Comparison of ENCODE assay signal across 8 mouse cellular contexts in genomic region chr1:93825771-93826539, GRCm38 (mm10). TPM values are rescaled to one million over a fixed set of nuclear protein-coding genes. Genes with fewer than 3 reads are reported as not detected.
DNase-seq lines count a peak whose midpoint lies in the region; ATAC-seq and TF ChIP-seq lines count a peak whose summit lies in the region.

No protein-coding gene starts in this region.

- dilution Hi-C loops in CH12.LX (cut with MboI; ENCODE audit: extremely low pct_ligation_motif_present, extremely low pct_unique_long_range_greater_than_20kb, low sequenced_read_pairs), result no loop called here

- peaks cover 16% of the 10 kb centered on the region for H3K4me1 ChIP-seq in heart, embryonic 10.5 days
- H3K4me1 ChIP-seq in CH12.LX (ENCODE audit: control insufficient read depth in 1 of 2, insufficient read depth in 2 of 2), result peaks cover 6 to 19% of the 10 kb centered on the region in 2 experiments
- peaks cover 11% of the 10 kb centered on the region for H3K4me1 ChIP-seq in embryonic facial prominence, embryonic 12.5 days
- peaks cover 7% of the 10 kb centered on the region for H3K4me1 ChIP-seq in midbrain, embryonic 11.5 days (ENCODE audit: control insufficient read depth, insufficient read depth, low read length)

- TF ChIP-seq EP300 in CH12.LX (IDR thresholded peaks at IDR 0.05; ENCODE audit: low read length), result no peak

- H3K79me2 ChIP-seq in CH12.LX (replicated peaks; ENCODE audit: control insufficient read depth, extremely low read depth, insufficient read depth, poor library complexity, severe bottlenecking), result no peaks in the 10 kb centered on the region

- no peak for TF ChIP-seq RAD21 in CH12.LX (IDR thresholded peaks at IDR 0.05; ENCODE audit: low read depth, low read length)

- ATAC-seq in embryonic facial prominence, embryonic 12.5 days (ENCODE audit: insufficient number of reproducible peaks, insufficient read depth, low FRiP score, low TSS enrichment), result no peak
- ATAC-seq in inflammation-experienced regulatory T-cells, adult 6 months, result peak; percentile 4
- peak; percentile 43 for ATAC-seq in midbrain, embryonic 11.5 days (ENCODE audit: low FRiP score)

- DNase-seq in heart, embryonic 10.5 days (ENCODE audit: low spot score), result no peak
- DNase-seq in heart, adult 18-20 months, result no peak
- DNase-seq in CH12.LX (ENCODE audit: extremely low read depth), result no peak
- peak; percentile 90 for DNase-seq in midbrain, embryonic 11.5 days (ENCODE audit: low spot score, missing footprints)
- DNase-seq in thymus, postnatal 4 days, result peak; percentile 42
- no peak for DNase-seq in layer of hippocampus, adult 8-10 months (ENCODE audit: low spot score in 2 of 2)

- peak in 1 of 2 experiments; percentile 5; a peak in 1 of 4 replicates for TF ChIP-seq CTCF in CH12.LX (conservative IDR thresholded peaks at IDR 0.05 in 1 of 2, IDR thresholded peaks at IDR 0.05 in 1 of 2; ENCODE audit: low read depth in 2 of 2, low read length in 2 of 2)

- no peak for TF ChIP-seq POLR2A in CH12.LX (IDR thresholded peaks at IDR 0.05; ENCODE audit: low read depth, low read length)

- peak overlapping the region; percentile 67 for H3K9ac ChIP-seq in CH12.LX (ENCODE audit: insufficient read depth, low read depth)
- H3K9ac ChIP-seq in embryonic facial prominence, embryonic 12.5 days, result peak overlapping the region; percentile 60
- peak overlapping the region; percentile 69 for H3K9ac ChIP-seq in midbrain, embryonic 11.5 days (ENCODE audit: low read length)

- peak overlapping the region; percentile 81 for H3K4me2 ChIP-seq in CH12.LX (ENCODE audit: insufficient read depth, low read depth, poor library complexity, severe bottlenecking)
- H3K4me2 ChIP-seq in embryonic facial prominence, embryonic 12.5 days (replicated peaks), result peak overlapping the region; percentile 76
- H3K4me2 ChIP-seq in midbrain, embryonic 11.5 days, result peak overlapping the region; percentile 69

- H3K36me3 ChIP-seq in heart, embryonic 10.5 days, result peaks cover 12% of the 10 kb centered on the region
- H3K36me3 ChIP-seq in CH12.LX (replicated peaks in 1 of 2; ENCODE audit: control insufficient read depth in 1 of 2, insufficient read depth in 1 of 2, low read length in 1 of 2), result peaks cover 2 to 36% of the 10 kb centered on the region in 2 experiments
- H3K36me3 ChIP-seq in embryonic facial prominence, embryonic 12.5 days, result peaks cover 8% of the 10 kb centered on the region; the same call in 1 of the 2 replicates
- H3K36me3 ChIP-seq in midbrain, embryonic 11.5 days (ENCODE audit: control insufficient read depth, insufficient read depth, low read length), result no peaks in the 10 kb centered on the region

- H3K27ac ChIP-seq in heart, embryonic 10.5 days, result peak overlapping the region; percentile 93
- H3K27ac ChIP-seq in CH12.LX (ENCODE audit: insufficient read depth, low read depth), result no peak overlapping the region
- peak overlapping the region; percentile 89 for H3K27ac ChIP-seq in embryonic facial prominence, embryonic 12.5 days
- H3K27ac ChIP-seq in midbrain, embryonic 11.5 days (ENCODE audit: low read depth, low read length), result no peak overlapping the region

- no peaks in the 10 kb centered on the region for H3K27me3 ChIP-seq in heart, embryonic 10.5 days (ENCODE audit: insufficient read depth, poor library complexity, severe bottlenecking)
- no peaks in the 10 kb centered on the region for H3K27me3 ChIP-seq in CH12.LX (replicated peaks)
- no peaks in the 10 kb centered on the region for H3K27me3 ChIP-seq in embryonic facial prominence, embryonic 12.5 days
- no peaks in the 10 kb centered on the region for H3K27me3 ChIP-seq in midbrain, embryonic 11.5 days (ENCODE audit: control insufficient read depth, insufficient read depth, low read length)

- no peaks in the 10 kb centered on the region for H3K9me3 ChIP-seq in heart, embryonic 10.5 days
- no peaks in the 10 kb centered on the region for H3K9me3 ChIP-seq in CH12.LX (replicated peaks; ENCODE audit: low read length)
- no peaks in the 10 kb centered on the region for H3K9me3 ChIP-seq in embryonic facial prominence, embryonic 12.5 days
- H3K9me3 ChIP-seq in midbrain, embryonic 11.5 days (ENCODE audit: control insufficient read depth, low read length), result no peaks in the 10 kb centered on the region

- in situ Hi-C loops in CH12.LX (cut with MboI; ENCODE audit: low pct_ligation_motif_present, low pct_unique_long_range_greater_than_20kb, low sequenced_read_pairs), result no loop called here

- H3K4me3 ChIP-seq in heart, embryonic 10.5 days, result peak overlapping the region; percentile 69
- peak overlapping the region; percentile 41 to 78 (median 56) for H3K4me3 ChIP-seq in CH12.LX (replicated peaks in 1 of 3; ENCODE audit: low read depth in 2 of 3, low read length in 2 of 3, poor library complexity in 1 of 3)
- peak overlapping the region; percentile 56 for H3K4me3 ChIP-seq in embryonic facial prominence, embryonic 12.5 days
- H3K4me3 ChIP-seq in midbrain, embryonic 11.5 days (ENCODE audit: low read depth, low read length), result peak overlapping the region; percentile 55

- 45% methylated on average over 27 of the region's 27 CpGs for WGBS in heart, embryonic 10.5 days
- 43% methylated on average over 27 of the region's 27 CpGs for WGBS in embryonic facial prominence, embryonic 12.5 days
- WGBS in midbrain, embryonic 11.5 days, result 47% methylated on average over 27 of the region's 27 CpGs

TF ChIP-seq in CH12.LX, 34 proteins besides CTCF, POLR2A, EP300 and RAD21:
- 0 out of 2 replicates have a peak, but pooled peaks have one; percentile 41 for TF ChIP-seq CHD2 (IDR thresholded peaks at IDR 0.05; ENCODE audit: low read length)
- no peak for TF ChIP-seq CHD1 (IDR thresholded peaks at IDR 0.05; ENCODE audit: low read depth, low read length)
TF ChIP-seq in CH12.LX: peak in this region for 1.

RNA-seq across cellular contexts. Expression of gene D2hgdh, which starts 1.2 kb away (rescaled TPM):
- polyA plus RNA-seq in heart, embryonic 10.5 days (2016; fragmentation: Nextera tagmentation; extraction: Ambion mirVana), result 14.8 and 18.3 TPM in 2 replicates
- total RNA-seq in heart, adult 18-20 months (2021), result 10 to 100 TPM; 42.3 to 50.3 TPM
- 12.1 and 14.3 TPM in 2 replicates for total RNA-seq in CH12.LX (2012; rRNA removed)
- 10.3 and 13.1 TPM in 2 replicates for total RNA-seq in CH12.LX (2014; rRNA removed)
- polyA plus RNA-seq in CH12.LX (2012; ENCODE audit: insufficient read length, low read depth), result 10.2 and 11.1 TPM in 2 replicates
- polyA plus RNA-seq in embryonic facial prominence, embryonic 12.5 days (2016; fragmentation: Nextera tagmentation; extraction: Ambion mirVana), result 17.2 and 17.3 TPM in 2 replicates
- polyA plus RNA-seq in inflammation-experienced regulatory T-cells, adult 6 months (2017; shearing (Covaris generic)), result 10 to 100 TPM; 17.0 to 22.7 (median 19.8) TPM
- 10.2 and 12.1 TPM in 2 replicates for polyA plus RNA-seq in midbrain, embryonic 11.5 days (2014; fragmentation: Nextera tagmentation; extraction: Ambion mirVana)
- 10 to 100 TPM; 18.1 to 21.8 (median 19.3) TPM for total RNA-seq in layer of hippocampus, adult 8-10 months (2022)

RNA-seq across cellular contexts. Expression of gene Ing5, which starts 22.2 kb away (rescaled TPM):
- 20.3 and 21.1 TPM in 2 replicates for polyA plus RNA-seq in heart, embryonic 10.5 days (2016; fragmentation: Nextera tagmentation; extraction: Ambion mirVana)
- total RNA-seq in heart, adult 18-20 months (2021), result 10 to 100 TPM; 10.9 to 13.4 TPM
- total RNA-seq in CH12.LX (2012; rRNA removed), result 13.7 and 16.9 TPM in 2 replicates
- 16.2 and 16.3 TPM in 2 replicates for total RNA-seq in CH12.LX (2014; rRNA removed)
- polyA plus RNA-seq in CH12.LX (2012; ENCODE audit: insufficient read length, low read depth), result 18.7 and 24.6 TPM in 2 replicates
- 18.2 and 20.9 TPM in 2 replicates for polyA plus RNA-seq in embryonic facial prominence, embryonic 12.5 days (2016; fragmentation: Nextera tagmentation; extraction: Ambion mirVana)
- 10 to 100 TPM; 20.3 to 26.9 (median 22.1) TPM for polyA plus RNA-seq in inflammation-experienced regulatory T-cells, adult 6 months (2017; shearing (Covaris generic))
- polyA plus RNA-seq in midbrain, embryonic 11.5 days (2014; fragmentation: Nextera tagmentation; extraction: Ambion mirVana), result 16.4 and 17.8 TPM in 2 replicates
- total RNA-seq in layer of hippocampus, adult 8-10 months (2022), result 10 to 100 TPM; 15.0 to 16.0 (median 15.4) TPM

RNA-seq across cellular contexts. Expression of gene Dtymk, which starts 24.2 kb away (rescaled TPM):
- 214 and 261 TPM in 2 replicates for polyA plus RNA-seq in heart, embryonic 10.5 days (2016; fragmentation: Nextera tagmentation; extraction: Ambion mirVana)
- 10 to 100 TPM; 20.3 to 22.7 TPM for total RNA-seq in heart, adult 18-20 months (2021)
- 168 and 204 TPM in 2 replicates for total RNA-seq in CH12.LX (2012; rRNA removed)
- 278 and 286 TPM in 2 replicates for total RNA-seq in CH12.LX (2014; rRNA removed)
- polyA plus RNA-seq in CH12.LX (2012; ENCODE audit: insufficient read length, low read depth), result 196 TPM in 2 replicates
- 272 and 277 TPM in 2 replicates for polyA plus RNA-seq in embryonic facial prominence, embryonic 12.5 days (2016; fragmentation: Nextera tagmentation; extraction: Ambion mirVana)
- 100 to 1,000 TPM; 113 to 143 (median 119) TPM for polyA plus RNA-seq in inflammation-experienced regulatory T-cells, adult 6 months (2017; shearing (Covaris generic))
- polyA plus RNA-seq in midbrain, embryonic 11.5 days (2014; fragmentation: Nextera tagmentation; extraction: Ambion mirVana), result 229 and 230 TPM in 2 replicates
- total RNA-seq in layer of hippocampus, adult 8-10 months (2022), result 10 to 100 TPM; 52.7 to 64.8 (median 58.4) TPM

RNA-seq across cellular contexts. Expression of gene Gal3st2, which starts 35.2 kb away (rescaled TPM):
- polyA plus RNA-seq in heart, embryonic 10.5 days (2016; fragmentation: Nextera tagmentation; extraction: Ambion mirVana), result 0.10 TPM in 1 of 2 replicates, not detected in the other
- under 1 TPM in 1 of 2 experiments, not detected in 1; 0.54 TPM for total RNA-seq in heart, adult 18-20 months (2021)
- total RNA-seq in CH12.LX (2012; rRNA removed) (0.04 TPM in 1 of 2 replicates, not detected in the other), CH12.LX (2014; rRNA removed) (not detected in 2 replicates)
- polyA plus RNA-seq in CH12.LX (2012; ENCODE audit: insufficient read length, low read depth), result not detected in 2 replicates
- 0.06 TPM in 1 of 2 replicates, not detected in the other for polyA plus RNA-seq in embryonic facial prominence, embryonic 12.5 days (2016; fragmentation: Nextera tagmentation; extraction: Ambion mirVana)
- polyA plus RNA-seq in inflammation-experienced regulatory T-cells, adult 6 months (2017; shearing (Covaris generic)), result not detected
- polyA plus RNA-seq in midbrain, embryonic 11.5 days (2014; fragmentation: Nextera tagmentation; extraction: Ambion mirVana), result not detected in 2 replicates
- total RNA-seq in layer of hippocampus, adult 8-10 months (2022), result under 1 TPM in 1 of 4 experiments, not detected in 3; 0.14 TPM

Comparison
In these comparisons a context has a peak if more than half of its experiments do, and no peak if none do; other contexts are left out.
1. DNase-seq: peak in midbrain, embryonic 11.5 days (single experiment) and thymus, postnatal 4 days (single experiment); none in heart, embryonic 10.5 days (single experiment), heart, adult 18-20 months (0 of 2), CH12.LX (single experiment) and layer of hippocampus, adult 8-10 months (0 of 2).
2. H3K27ac ChIP-seq: peak in heart, embryonic 10.5 days (single experiment) and embryonic facial prominence, embryonic 12.5 days (single experiment); none in CH12.LX (single experiment) and midbrain, embryonic 11.5 days (single experiment).
3. Peak in every context shown above with its lines, with median percentiles within 50 percentile points of each other: H3K4me3 ChIP-seq, H3K4me2 ChIP-seq and H3K9ac ChIP-seq.